Mouse (Mus musculus) neural tube, embryonic 14.5 days (tissue): ENCODE data around the gene 2010111I01Rik. TPM values are rescaled to one million over a fixed set of nuclear protein-coding genes. Genes with fewer than 3 reads are reported as not detected.
A peak's percentile ranks its signal among the peaks of the same experiment; 100 is the strongest.

Source experiments
- ATAC-seq: fragments of 200-750 bp; cut with Nextera tagmentation; 2 replicates; pipeline ENCODE4 v1.8.0; 2017; ENCODE audit warnings: low read depth, mild to moderate bottlenecking, moderate TSS enrichment, moderate library complexity
- H3K27ac ChIP-seq: fragments of 300-500 bp; sonication (generic); 2 replicates; pipeline ENCODE4 v1.5.1; 2014; ENCODE audit warnings: low read depth, mild to moderate bottlenecking, control low read depth, low read length, moderate library complexity, mixed read lengths
- H3K27me3 ChIP-seq: fragments of 300-500 bp; sonication (generic); 2 replicates; pipeline ENCODE4 v1.6.1; 2014; ENCODE audit warnings: low read length; ENCODE audit not compliant: control insufficient read depth, insufficient read depth
- H3K36me3 ChIP-seq: fragments of 300-500 bp; sonication (generic); 2 replicates; pipeline ENCODE4 v1.6.1; 2014; ENCODE audit warnings: low read length, mixed read lengths; ENCODE audit not compliant: control insufficient read depth, insufficient read depth
- H3K4me1 ChIP-seq: fragments of 300-500 bp; sonication (generic); 2 replicates; pipeline ENCODE4 v1.6.1; 2014; ENCODE audit warnings: low read length; ENCODE audit not compliant: control insufficient read depth, insufficient read depth
- H3K4me2 ChIP-seq: fragments of 300-500 bp; sonication (generic); 2 replicates; pipeline ENCODE4 v1.6.1; 2014; ENCODE audit warnings: mild to moderate bottlenecking, low read depth, low read length, control low read depth
- H3K4me3 ChIP-seq: fragments of 300-500 bp; sonication (generic); 2 replicates; pipeline ENCODE4 v1.5.1; 2014; ENCODE audit warnings: low read depth, low read length, control low read depth, mixed read lengths
- H3K9ac ChIP-seq: fragments of 300-500 bp; sonication (generic); replicated peaks from 2 replicates; pipeline ENCODE4 v1.6.1; 2014; ENCODE audit warnings: low read depth, mild to moderate bottlenecking, control low read depth, low read length, mixed read lengths
- H3K9me3 ChIP-seq: fragments of 300-500 bp; sonication (generic); 2 replicates; pipeline ENCODE4 v1.6.1; 2016; ENCODE audit warnings: low read length; ENCODE audit not compliant: control insufficient read depth
- WGBS: fragments of 180-500 bp; shearing (Covaris S2); extraction: QIAGEN DNeasy Blood & Tissue Kit; methylation state at CpG from one replicate; pipeline ENCODE4 v1.1.7; 2014; 5-methylcytosine and 5-hydroxymethylcytosine counted together
- polyA plus RNA-seq: library from polyadenylated mRNA; unstranded; fragments of >200 nt; fragmentation: Nextera tagmentation; extraction: Ambion mirVana; gene quantifications from 2 replicates; pipeline ENCODE4 v1.2.1, GENCODE M21; 2014

2010111I01Rik gene
- polyA plus RNA-seq, 1 experiment from 2014 or later = 28.8 TPM

GRCm38 (mm10) chr13:62929766-62930389 is 34.8 kb upstream of the 2010111I01Rik start:
- no peaks in the 10 kb centered on the region for H3K36me3 ChIP-seq
- no peaks in the 10 kb centered on the region for H3K27me3 ChIP-seq
- no peaks in the 10 kb centered on the region for H3K4me1 ChIP-seq
- no peak overlapping the region for H3K9ac ChIP-seq
- ATAC-seq = no peak; the same call in 1 of the 2 replicates
- H3K4me3 ChIP-seq = no peak overlapping the region
- no peak overlapping the region for H3K4me2 ChIP-seq
- WGBS = 72% methylated on average over 9 of the region's 9 CpGs
- no peak overlapping the region for H3K27ac ChIP-seq
- no peaks in the 10 kb centered on the region for H3K9me3 ChIP-seq

GRCm38 (mm10) chr13:62932452-62932851 is 32.2 kb upstream of the 2010111I01Rik start:
- Histone ChIP-seq H3K4me3 (no peak overlapping the region), H3K9me3 (no peaks in the 10 kb centered on the region), H3K4me2 (no peak overlapping the region), H3K9ac (no peak overlapping the region), H3K27ac (no peak overlapping the region), H3K4me1 (no peaks in the 10 kb centered on the region), H3K36me3 (no peaks in the 10 kb centered on the region), H3K27me3 (no peaks in the 10 kb centered on the region)
- no peak for ATAC-seq
- WGBS = 60% methylated on average over 4 of the region's 4 CpGs

GRCm38 (mm10) chr13:62939371-62939770 is 25.3 kb upstream of the 2010111I01Rik start:
- ATAC-seq = no peak
- H3K36me3 ChIP-seq = no peaks in the 10 kb centered on the region
- 76% methylated on average over 3 of the region's 3 CpGs for WGBS

GRCm38 (mm10) chr13:62939797-62940196 is 24.9 kb upstream of the 2010111I01Rik start:
- no peak overlapping the region for H3K4me3 ChIP-seq
- H3K27ac ChIP-seq = no peak overlapping the region
- H3K36me3 ChIP-seq = no peaks in the 10 kb centered on the region
- no peak overlapping the region for H3K4me2 ChIP-seq
- no peaks in the 10 kb centered on the region for H3K27me3 ChIP-seq
- no peaks in the 10 kb centered on the region for H3K4me1 ChIP-seq
- WGBS = 87% methylated on average over 4 of the region's 4 CpGs
- no peak for ATAC-seq
- H3K9ac ChIP-seq = no peak overlapping the region
- H3K9me3 ChIP-seq = no peaks in the 10 kb centered on the region

More at GRCm38 (mm10) chr13:62939371-62939770, 25.3 kb upstream of the 2010111I01Rik start:
- Histone ChIP-seq H3K4me3 (no peak overlapping the region), H3K4me2 (no peak overlapping the region), H3K27ac (no peak overlapping the region), H3K27me3 (no peaks in the 10 kb centered on the region), H3K4me1 (no peaks in the 10 kb centered on the region), H3K9ac (no peak overlapping the region), H3K9me3 (no peaks in the 10 kb centered on the region)

- H3K36me3 ChIP-seq = no peaks in the 10 kb centered on the region
- no peak overlapping the region for H3K9ac ChIP-seq
- peak overlapping the region; percentile 48; the same call in 1 of the 2 replicates for H3K27ac ChIP-seq
- 74% methylated on average over 4 of the region's 4 CpGs for WGBS
- no peaks in the 10 kb centered on the region for H3K27me3 ChIP-seq
- no peak overlapping the region for H3K4me2 ChIP-seq
- no peak overlapping the region for H3K4me3 ChIP-seq
- H3K9me3 ChIP-seq = no peaks in the 10 kb centered on the region
- ATAC-seq = 0 out of 2 replicates have a peak, but pooled peaks have one; percentile 15
- H3K4me1 ChIP-seq = no peaks in the 10 kb centered on the region
Measured at GRCm38 (mm10) chr13:62940721-62941120, 24.0 kb upstream of the 2010111I01Rik start.

GRCm38 (mm10) chr13:62941341-62942005 is 23.2 kb upstream of the 2010111I01Rik start:
- WGBS = 52% methylated on average over 17 of the region's 17 CpGs
- Histone ChIP-seq H3K4me3 (no peak overlapping the region), H3K4me2 (no peak overlapping the region), H3K27ac (peak overlapping the region; percentile 48; the same call in 1 of the 2 replicates), H3K9me3 (no peaks in the 10 kb centered on the region), H3K27me3 (no peaks in the 10 kb centered on the region), H3K36me3 (no peaks in the 10 kb centered on the region), H3K9ac (no peak overlapping the region; the same call in 1 of the 2 replicates), H3K4me1 (no peaks in the 10 kb centered on the region)
- peak; percentile 75 for ATAC-seq

- Histone ChIP-seq H3K4me2 (no peak overlapping the region), H3K9ac (no peak overlapping the region), H3K9me3 (no peaks in the 10 kb centered on the region), H3K4me3 (no peak overlapping the region), H3K36me3 (no peaks in the 10 kb centered on the region), H3K27ac (no peak overlapping the region), H3K27me3 (no peaks in the 10 kb centered on the region), H3K4me1 (no peaks in the 10 kb centered on the region)
- ATAC-seq = no peak
- WGBS = 80% methylated on average over 7 of the region's 7 CpGs
Measured at GRCm38 (mm10) chr13:62943274-62943830, 21.3 kb upstream of the 2010111I01Rik start.

- Histone ChIP-seq H3K27ac (no peak overlapping the region), H3K4me3 (no peak overlapping the region), H3K36me3 (no peaks in the 10 kb centered on the region), H3K27me3 (no peaks in the 10 kb centered on the region), H3K4me2 (no peak overlapping the region), H3K4me1 (no peaks in the 10 kb centered on the region), H3K9ac (no peak overlapping the region), H3K9me3 (no peaks in the 10 kb centered on the region)
- 70% methylated on average over 6 of the region's 6 CpGs for WGBS
- no peak for ATAC-seq
Measured at GRCm38 (mm10) chr13:62944109-62944508, 20.6 kb upstream of the 2010111I01Rik start.

GRCm38 (mm10) chr13:62949560-62950188 is 15.0 kb upstream of the 2010111I01Rik start:
- Histone ChIP-seq H3K27me3 (no peaks in the 10 kb centered on the region), H3K36me3 (no peaks in the 10 kb centered on the region), H3K27ac (no peak overlapping the region), H3K9ac (no peak overlapping the region), H3K9me3 (no peaks in the 10 kb centered on the region), H3K4me1 (no peaks in the 10 kb centered on the region), H3K4me2 (no peak overlapping the region), H3K4me3 (no peak overlapping the region)
- WGBS = 49% methylated on average over 4 of the region's 4 CpGs
- ATAC-seq = no peak
